Mouse (Mus musculus) kidney, postnatal 4 days (tissue): ENCODE measurements around the gene Adh1.

ENCODE experiments used
- DNase-seq, 2 experiments: peaks; one replicate each; pipeline ENCODE4 v3.0.0; 2021; ENCODE audit warnings: mixed read lengths in 2 of 2

The Adh1 gene

GRCm38 (mm10) chr3:138260721-138261669 is at the start of gene Adh1:
Gene Adh1 (plus strand): TSS chr3:138260991.
- no peak for DNase-seq

DNA sequence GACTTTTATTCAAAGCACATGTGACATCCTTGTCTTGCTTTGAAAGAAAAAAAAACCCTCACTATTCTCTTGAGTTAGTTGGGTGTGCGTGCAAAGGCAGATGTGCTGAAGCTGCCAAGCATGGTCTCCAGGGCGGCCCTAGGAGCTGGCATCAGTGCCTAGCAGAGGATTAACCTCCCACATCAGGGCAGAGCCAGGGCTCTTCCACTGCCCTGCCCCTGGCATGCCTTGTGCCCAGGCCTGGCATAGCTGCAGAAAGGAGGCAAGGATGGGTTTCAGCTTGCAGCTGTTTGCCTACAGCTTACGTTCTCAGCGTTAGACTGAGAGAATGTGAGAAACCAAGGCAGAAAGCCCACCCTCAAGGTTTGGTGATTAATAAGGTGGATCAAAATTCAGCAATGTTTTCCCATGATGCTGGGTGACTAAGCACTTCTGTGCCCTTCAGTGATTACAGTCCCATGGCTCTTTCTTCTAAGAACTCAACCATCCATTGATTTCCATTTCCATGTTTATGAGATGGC is 48.3 kb upstream of the Adh1 start:
- no peak for DNase-seq

- no peak for DNase-seq
These were observed 45.3 kb upstream of the Adh1 start for GRCm38 (mm10) chr3:138215395-138215989.

DNA sequence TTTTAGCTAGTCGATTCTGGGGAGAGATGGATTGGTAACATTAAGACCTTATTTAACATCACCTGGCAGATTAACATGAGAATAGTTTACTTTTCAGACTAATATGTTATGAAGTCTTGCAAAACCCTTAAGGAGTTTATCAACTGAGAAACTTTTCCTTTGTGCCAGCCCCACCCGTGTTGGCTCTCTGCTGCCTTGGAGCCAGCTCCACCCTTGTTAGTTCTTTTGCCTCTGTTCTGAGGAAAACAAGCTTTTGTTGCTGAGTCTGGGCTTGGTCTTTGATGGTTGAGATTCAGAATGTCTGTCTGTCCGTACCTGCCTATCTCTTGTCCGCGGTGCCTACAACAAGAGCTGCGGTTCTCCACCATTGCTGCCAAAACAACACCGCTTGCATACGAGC is 44.7 kb upstream of the Adh1 start:
- DNase-seq, result no peak

DNA sequence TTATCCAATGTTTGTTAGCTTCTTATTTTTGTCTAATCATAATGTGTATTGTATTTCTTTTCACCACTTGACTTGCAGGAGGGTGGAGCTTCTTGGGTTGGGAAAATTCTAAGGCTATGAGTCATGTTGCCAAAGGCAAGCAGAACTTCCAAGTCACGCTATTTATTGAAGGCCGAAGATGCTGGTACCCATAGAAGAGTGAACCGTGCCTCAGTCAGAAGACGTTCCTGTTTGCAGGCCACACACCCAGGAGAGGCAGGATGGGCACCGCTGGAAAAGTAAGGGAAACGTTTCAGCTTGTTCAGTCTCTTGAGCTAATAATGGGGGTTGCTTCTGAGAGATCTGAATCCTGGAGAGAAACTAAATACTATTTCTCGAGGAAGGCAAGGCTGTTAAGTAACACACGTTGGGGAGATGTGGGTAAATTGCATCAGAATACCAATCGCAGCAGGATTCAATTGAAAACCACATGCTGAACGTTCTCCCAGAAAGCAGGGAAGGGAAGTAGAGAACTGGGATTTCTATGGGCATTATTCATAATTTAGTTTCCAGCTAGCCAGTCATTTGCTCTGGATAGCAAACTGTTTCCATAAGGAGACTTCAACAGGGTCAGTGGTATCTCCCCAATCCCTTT is 43.0 kb upstream of the Adh1 start, which contains the start of gene Adh7:
Gene Adh7 (plus strand): TSS at position 130 of the 634 bp plus-strand sequence.
- no peak for DNase-seq

DNA sequence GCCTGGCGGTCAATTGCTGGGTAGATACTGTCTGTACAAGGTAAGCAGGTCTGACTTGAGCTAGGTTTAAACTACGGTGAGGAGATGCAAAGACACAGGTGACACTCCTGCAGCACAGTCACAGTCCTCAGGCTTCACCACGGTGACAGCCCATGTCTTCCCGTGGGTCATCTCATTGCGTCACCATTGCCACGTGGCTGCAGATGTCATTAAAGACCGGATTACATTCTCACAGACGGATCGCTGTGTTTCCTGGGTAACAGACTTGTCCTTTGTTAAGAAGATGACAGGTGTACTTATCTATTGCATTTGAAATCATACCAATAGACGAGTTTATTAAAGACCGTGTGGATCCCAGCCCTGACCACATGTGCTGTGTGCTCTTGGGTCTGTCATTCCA is 39.7 kb upstream of the Adh1 start:
- DNase-seq, result no peak

- DNase-seq, result no peak
These were observed 38.3 kb upstream of the Adh1 start for GRCm38 (mm10) chr3:138222511-138222910.

DNA sequence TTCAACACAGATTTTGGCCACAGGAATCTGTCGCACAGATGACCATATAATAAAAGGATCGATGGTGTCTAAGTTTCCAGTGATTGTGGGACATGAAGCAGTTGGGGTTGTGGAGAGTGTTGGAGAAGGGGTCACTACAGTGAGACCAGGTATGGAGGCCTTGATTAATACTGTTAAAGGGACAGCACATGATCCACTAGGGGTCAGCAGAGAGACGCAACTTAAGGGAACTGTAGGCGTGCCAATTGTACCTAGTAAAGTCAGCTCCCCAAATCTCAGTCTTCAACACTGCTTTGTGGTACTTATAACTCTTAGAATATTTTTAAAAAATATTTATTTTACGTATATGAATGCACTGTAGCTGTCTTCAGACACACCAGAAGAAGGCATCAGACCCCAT is 37.8 kb upstream of the Adh1 start:
- peak; percentile 69 to 78 for DNase-seq

GRCm38 (mm10) chr3:138224363-138224954 is 36.3 kb upstream of the Adh1 start:
- DNase-seq, result no peak

DNA sequence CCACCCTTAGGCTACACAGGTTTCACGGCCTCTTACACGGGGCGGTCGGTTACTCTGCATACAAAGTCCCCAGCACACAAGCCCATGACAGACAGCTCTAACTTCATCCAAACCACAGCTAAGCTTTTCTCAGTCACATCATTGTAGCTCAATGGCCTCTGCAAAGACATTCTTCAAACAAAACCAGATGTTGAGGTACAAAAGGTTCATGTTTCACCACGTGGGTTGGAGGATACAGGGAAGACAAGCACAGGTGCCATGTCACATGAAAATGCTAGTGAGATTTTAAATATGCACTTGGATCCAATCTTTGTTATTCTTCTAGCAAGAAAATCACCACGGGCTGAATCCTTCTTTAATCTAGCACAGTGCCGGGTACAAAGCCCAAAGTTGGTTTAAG is 35.5 kb upstream of the Adh1 start:
- DNase-seq, result no peak

- DNase-seq, result peak in 1 of 2 experiments; percentile 43
These were observed 34.9 kb upstream of the Adh1 start for GRCm38 (mm10) chr3:138225853-138226252.

DNA sequence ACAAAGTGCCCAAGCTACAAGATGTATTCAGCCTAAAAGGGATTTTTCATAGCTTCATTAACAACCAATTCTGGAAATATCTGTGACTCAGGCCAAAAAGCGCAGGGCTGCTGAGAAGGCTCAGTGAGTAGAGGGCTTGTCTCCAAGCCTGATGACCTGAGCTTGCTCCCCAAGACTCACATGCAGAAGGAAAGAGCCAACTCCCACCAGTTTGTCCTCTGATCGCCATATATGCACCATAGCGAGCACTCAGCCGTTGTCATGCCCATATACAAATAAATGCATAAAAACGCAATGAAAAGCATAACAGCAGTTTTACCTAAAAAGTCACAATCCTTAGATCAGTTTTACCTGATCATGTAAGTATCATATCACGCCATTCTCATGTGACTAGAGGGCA is 34.3 kb upstream of the Adh1 start:
- no peak for DNase-seq

- no peak for DNase-seq
These were observed 33.7 kb upstream of the Adh1 start for GRCm38 (mm10) chr3:138227082-138227481.

GRCm38 (mm10) chr3:138227782-138228181 is 33.0 kb upstream of the Adh1 start:
- no peak for DNase-seq

DNA sequence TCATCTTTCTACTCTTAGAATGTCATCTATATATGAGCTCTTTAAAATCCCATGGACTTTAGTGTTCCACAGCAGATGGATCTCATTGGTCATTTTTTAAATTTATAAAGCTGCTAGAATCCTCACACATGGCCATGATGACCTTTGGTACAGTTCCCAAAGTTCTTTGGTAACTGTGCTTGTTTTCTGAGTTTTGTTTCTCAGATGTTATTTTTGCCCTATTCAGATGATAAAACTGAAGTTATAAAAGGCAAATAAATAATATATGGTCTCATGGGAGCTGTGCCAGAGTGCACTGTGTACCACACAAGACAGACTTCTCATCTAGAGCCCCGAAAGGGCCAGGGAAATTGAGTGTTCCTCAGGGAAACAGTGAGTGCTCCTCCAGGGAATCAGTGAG is 31.3 kb upstream of the Adh1 start:
- no peak for DNase-seq

DNA sequence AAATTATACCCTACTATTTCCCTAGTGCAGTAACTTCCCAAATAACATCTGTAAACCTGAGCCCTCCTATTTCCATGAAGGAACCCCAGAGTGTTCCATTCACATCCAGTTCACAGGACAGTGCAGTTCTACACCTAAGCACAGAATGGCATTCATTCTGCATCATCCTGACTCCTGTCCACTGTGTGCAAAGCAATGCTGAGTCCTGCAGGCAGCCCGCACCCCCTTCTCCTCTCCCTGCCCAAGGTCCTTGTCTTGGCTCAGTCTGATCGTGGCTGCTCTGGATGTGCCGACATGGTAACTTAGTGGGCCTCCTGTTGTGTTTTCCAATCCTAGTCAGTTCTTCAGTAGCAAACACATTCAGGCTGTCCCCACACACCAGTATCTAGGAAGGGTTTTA is 30.5 kb upstream of the Adh1 start:
- DNase-seq, result no peak

DNA sequence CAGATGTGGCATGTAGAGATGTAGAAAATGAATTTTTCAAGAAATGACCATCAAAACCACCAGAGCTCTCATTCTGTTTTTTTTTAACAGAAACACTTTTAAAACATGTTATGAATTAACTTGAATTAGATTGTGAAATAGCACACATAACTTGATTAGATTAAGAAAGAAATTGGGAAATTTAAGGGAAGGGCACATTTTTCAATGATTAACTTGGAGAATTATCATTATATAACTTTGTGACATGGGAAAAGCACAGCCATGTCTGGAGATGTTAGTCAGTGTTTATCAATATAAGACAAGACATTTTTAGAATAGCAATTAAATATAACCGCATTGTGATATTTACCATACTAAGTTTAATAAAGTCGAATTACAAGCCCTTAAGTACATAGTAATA is 29.3 kb upstream of the Adh1 start:
- no peak for DNase-seq

DNA sequence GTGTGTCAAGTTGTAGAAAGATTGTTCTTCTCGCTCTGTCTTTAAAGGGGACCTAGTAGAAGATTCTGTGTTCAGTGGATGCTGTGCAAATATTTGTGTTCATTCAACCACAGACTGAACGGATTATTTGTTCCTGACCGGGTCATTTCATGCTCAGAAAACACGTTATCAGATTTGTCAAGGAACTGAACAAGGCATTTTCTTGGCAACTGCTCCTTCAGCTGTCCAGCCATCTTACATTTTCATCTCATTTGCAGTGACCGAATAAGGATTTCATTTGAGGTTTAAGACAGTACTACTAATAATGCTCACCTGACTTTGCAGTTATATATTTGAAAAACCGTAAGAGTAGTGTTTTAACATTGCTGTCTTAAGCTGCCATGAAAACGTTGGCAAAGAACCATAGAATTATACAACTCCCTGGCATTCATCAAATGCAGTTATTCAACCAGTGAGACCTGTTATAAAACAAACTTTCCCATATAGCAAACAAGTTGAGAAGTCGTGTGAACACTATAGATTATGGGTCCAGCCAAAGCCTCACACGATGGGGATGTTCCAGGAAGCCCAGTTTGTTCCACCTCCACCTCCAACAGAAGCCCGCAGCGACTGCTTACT is 24.1 kb upstream of the Adh1 start:
- DNase-seq, result no peak

- no peak for DNase-seq
These were observed 22.7 kb upstream of the Adh1 start for GRCm38 (mm10) chr3:138238046-138238445.

GRCm38 (mm10) chr3:138239461-138239860 is 21.3 kb upstream of the Adh1 start:
- no peak for DNase-seq

DNA sequence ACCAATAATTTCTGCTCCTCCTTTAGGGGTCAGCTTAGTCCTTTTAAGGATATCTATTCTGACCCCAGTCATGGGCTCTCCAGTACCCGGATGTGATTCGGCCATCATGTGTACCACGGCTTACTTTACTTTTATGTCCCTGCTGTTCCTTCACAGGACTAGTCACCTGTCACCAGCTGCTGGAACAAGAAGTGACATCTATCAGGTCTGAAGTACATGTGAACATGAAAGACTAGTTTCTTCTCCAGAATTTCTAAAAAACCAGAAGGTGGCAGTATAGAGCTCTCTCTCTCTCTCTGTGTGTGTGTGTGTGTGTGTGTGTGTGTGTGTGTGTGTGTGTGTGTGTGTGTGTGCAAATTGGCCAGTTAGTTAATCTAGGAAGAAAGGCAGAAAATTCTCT is 20.4 kb upstream of the Adh1 start:
- peak; percentile 26 to 33 for DNase-seq

- no peak for DNase-seq
These were observed 19.8 kb upstream of the Adh1 start for GRCm38 (mm10) chr3:138240942-138241341.

- no peak for DNase-seq
These were observed 19.4 kb upstream of the Adh1 start for GRCm38 (mm10) chr3:138241371-138241770.
